In the genomic region with DNA sequence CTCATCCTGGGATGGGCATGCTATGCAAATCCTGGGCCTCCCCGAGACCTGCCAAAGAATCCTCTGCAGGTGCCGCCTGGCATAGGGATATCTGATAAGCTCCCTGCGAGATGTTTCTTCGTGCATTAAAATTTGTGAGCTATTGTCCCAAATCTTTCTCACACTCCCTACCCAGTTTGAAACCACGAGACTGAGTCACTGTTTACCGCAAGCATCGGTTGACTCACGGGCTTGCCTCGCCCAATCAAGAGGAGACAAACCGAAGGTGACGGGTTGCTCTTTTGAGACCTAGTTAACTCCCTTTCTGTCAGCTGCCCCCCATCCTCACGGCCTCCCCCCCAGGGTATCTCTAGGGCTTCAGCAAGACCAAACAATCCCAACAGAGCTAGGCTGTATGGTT, we compare ENCODE assay signal across 25 mouse cellular contexts. TPM values are rescaled to one million over a fixed set of nuclear protein-coding genes. Genes with fewer than 3 reads are reported as not detected.
DNase-seq lines count a peak whose midpoint lies in the region; TF ChIP-seq lines count a peak whose summit lies in the region.
"Had no signal": no experiment of that assay in that cellular context is flagged by ENCODE, and none has a peak within 500 bp of the region (broad histone marks: within the 10 kb centered on the region; RNA-seq: fewer than 3 reads in every experiment).

No protein-coding gene starts in this region.

- TF ChIP-seq EP300 in CH12.LX (IDR thresholded peaks at IDR 0.05; ENCODE audit: low read length) = no peak

- no peaks in the 10 kb centered on the region for H3K79me2 ChIP-seq in C2C12 (ENCODE audit: control insufficient read depth, insufficient read depth)
- no peaks in the 10 kb centered on the region for H3K79me2 ChIP-seq in CH12.LX (replicated peaks; ENCODE audit: control insufficient read depth, extremely low read depth, insufficient read depth, poor library complexity, severe bottlenecking)
- no peaks in the 10 kb centered on the region for H3K79me2 ChIP-seq in myocyte (ENCODE audit: control insufficient read depth, insufficient read depth)

- no peaks in the 10 kb centered on the region for H3K79me3 ChIP-seq in C2C12 (ENCODE audit: low read depth)

- DNase-seq in urinary bladder, postnatal 14 days (ENCODE audit: low spot score) = peak; percentile 12
- no peak for DNase-seq in urinary bladder, postnatal 25 days (ENCODE audit: low spot score)
- no peak for DNase-seq in CH12.LX (ENCODE audit: extremely low read depth)
- DNase-seq in frontal cortex, postnatal 14 days (ENCODE audit: low spot score in 2 of 2) = no peak
- DNase-seq in gastrocnemius, postnatal 10 days = no peak
- no peak for DNase-seq in heart, adult 18-20 months
- DNase-seq: adrenal gland, adult 8-10 months; adrenal gland, postnatal 14 days; adrenal gland, postnatal 36 days; B cell, adult 2 months; cerebellum, adult 11-12 months; cerebellum, adult 2 months; cerebellum, adult 9-10 months; cerebellum, postnatal 10 days; cerebellum, postnatal 25 days; embryo, embryonic 11 days had no signal

- H3K4me2 ChIP-seq in CH12.LX (ENCODE audit: insufficient read depth, low read depth, poor library complexity, severe bottlenecking) (no peak overlapping the region), myocyte (ENCODE audit: low read depth) (peak overlapping the region; percentile 24)
- H3K4me2 ChIP-seq: embryonic facial prominence, embryonic 13.5 days; embryonic facial prominence, embryonic 15.5 days; forebrain, embryonic 12.5 days had no signal

- dilution Hi-C loops in CH12.LX (cut with MboI; ENCODE audit: extremely low pct_ligation_motif_present, extremely low pct_unique_long_range_greater_than_20kb, low sequenced_read_pairs) = no loop called here

- H3K36me3 ChIP-seq in C2C12 (ENCODE audit: control insufficient read depth, insufficient read depth) (no peaks in the 10 kb centered on the region), CH12.LX (replicated peaks in 1 of 2; ENCODE audit: control insufficient read depth in 1 of 2, insufficient read depth in 1 of 2, low read length in 1 of 2) (no peaks in the 10 kb centered on the region), myocyte (ENCODE audit: control insufficient read depth, insufficient read depth) (no peaks in the 10 kb centered on the region)
- H3K36me3 ChIP-seq: embryonic facial prominence, embryonic 13.5 days; embryonic facial prominence, embryonic 15.5 days; forebrain, embryonic 10.5 days; forebrain, embryonic 12.5 days had no signal

- TF ChIP-seq CTCF in C2C12 (IDR thresholded peaks at IDR 0.05; ENCODE audit: control insufficient read depth, insufficient read depth, insufficient read length) (no peak), CH12.LX (conservative IDR thresholded peaks at IDR 0.05 in 1 of 2, IDR thresholded peaks at IDR 0.05 in 1 of 2; ENCODE audit: low read depth in 2 of 2, low read length in 2 of 2) (no peak)

- H3ac ChIP-seq in C2C12 (ENCODE audit: control insufficient read depth, insufficient read length, low read depth) (no peak overlapping the region), myocyte (ENCODE audit: control insufficient read depth, insufficient read length) (no peak overlapping the region)

- 0 out of 4 replicates have a peak, but pooled peaks cover 4 to 7% of the 10 kb centered on the region in 2 experiments for H3K4me1 ChIP-seq in CH12.LX (ENCODE audit: control insufficient read depth in 1 of 2, insufficient read depth in 2 of 2)
- H3K4me1 ChIP-seq: embryonic facial prominence, embryonic 13.5 days; embryonic facial prominence, embryonic 15.5 days had no signal

- H3K9ac ChIP-seq in CH12.LX (ENCODE audit: insufficient read depth, low read depth) = no peak overlapping the region
- H3K9ac ChIP-seq: embryonic facial prominence, embryonic 13.5 days; embryonic facial prominence, embryonic 15.5 days; forebrain, embryonic 12.5 days had no signal

- no peak overlapping the region for H3K27ac ChIP-seq in CH12.LX (ENCODE audit: insufficient read depth, low read depth)
- H3K27ac ChIP-seq: embryonic facial prominence, embryonic 13.5 days; embryonic facial prominence, embryonic 15.5 days; forebrain, embryonic 10.5 days; forebrain, embryonic 12.5 days had no signal

- H3K27me3 ChIP-seq in C2C12 (ENCODE audit: control insufficient read depth, insufficient read depth, insufficient read length) = no peaks in the 10 kb centered on the region
- H3K27me3 ChIP-seq in CH12.LX (replicated peaks) = peaks cover 69% of the 10 kb centered on the region
- no peaks in the 10 kb centered on the region for H3K27me3 ChIP-seq in myocyte (ENCODE audit: control insufficient read depth, insufficient read depth, insufficient read length)
- H3K27me3 ChIP-seq: embryonic facial prominence, embryonic 13.5 days; embryonic facial prominence, embryonic 15.5 days had no signal

- H3K9me3 ChIP-seq in CH12.LX (replicated peaks; ENCODE audit: low read length) = no peaks in the 10 kb centered on the region
- H3K9me3 ChIP-seq: embryonic facial prominence, embryonic 13.5 days; embryonic facial prominence, embryonic 15.5 days; forebrain, embryonic 10.5 days; forebrain, embryonic 12.5 days had no signal

- TF ChIP-seq POLR2A in CH12.LX (IDR thresholded peaks at IDR 0.05; ENCODE audit: low read depth, low read length) = no peak
- TF ChIP-seq POLR2A in myocyte (IDR thresholded peaks at IDR 0.05; ENCODE audit: insufficient read length, low read depth) = no peak

- H3K4me3 ChIP-seq in C2C12 (ENCODE audit: insufficient read depth, poor library complexity, severe bottlenecking) (no peak overlapping the region), CH12.LX (replicated peaks in 1 of 3; ENCODE audit: low read depth in 2 of 3, low read length in 2 of 3, poor library complexity in 1 of 3) (no peak overlapping the region), myocyte (no peak overlapping the region)
- H3K4me3 ChIP-seq: embryonic facial prominence, embryonic 13.5 days; embryonic facial prominence, embryonic 15.5 days; erythroblast, embryonic 14.5 days; forebrain, embryonic 10.5 days; forebrain, embryonic 12.5 days had no signal

- no peak for TF ChIP-seq RAD21 in CH12.LX (IDR thresholded peaks at IDR 0.05; ENCODE audit: low read depth, low read length)

- in situ Hi-C loops in CH12.LX (cut with MboI; ENCODE audit: low pct_ligation_motif_present, low pct_unique_long_range_greater_than_20kb, low sequenced_read_pairs) = no loop called here

TF ChIP-seq in C2C12, 6 proteins besides CTCF, POLR2A, EP300 and RAD21:
- TF ChIP-seq MAX (IDR thresholded peaks at IDR 0.05) (no peak), FOSL1 (IDR thresholded peaks at IDR 0.05; ENCODE audit: insufficient read depth, low read length, poor library complexity, severe bottlenecking) (peak; percentile 66), USF1 (IDR thresholded peaks at IDR 0.05; ENCODE audit: low read depth) (no peak)

TF ChIP-seq in CH12.LX, 34 proteins besides CTCF, POLR2A, EP300 and RAD21:
- TF ChIP-seq UBTF (IDR thresholded peaks at IDR 0.05; ENCODE audit: low read depth, low read length) (no peak), MXI1 (IDR thresholded peaks at IDR 0.05; ENCODE audit: low read depth, low read length) (no peak), ZC3H11A (IDR thresholded peaks at IDR 0.05; ENCODE audit: low read depth, low read length) (no peak), MAFK (IDR thresholded peaks at IDR 0.05; ENCODE audit: insufficient replicate concordance, low read length) (no peak), USF2 (conservative IDR thresholded peaks at IDR 0.05; ENCODE audit: low read depth, low read length) (no peak), BHLHE40 (IDR thresholded peaks at IDR 0.05; ENCODE audit: low read depth, low read length) (peak; percentile 57; the same call in 1 of the 2 replicates), JUND (conservative IDR thresholded peaks at IDR 0.05; ENCODE audit: low read depth, low read length) (no peak), ELF1 (IDR thresholded peaks at IDR 0.05; ENCODE audit: low read depth, low read length) (no peak)

TF ChIP-seq in myocyte, 11 proteins besides CTCF, POLR2A, EP300 and RAD21:
- no peak for TF ChIP-seq MYOG (IDR thresholded peaks at IDR 0.05; ENCODE audit: control insufficient read depth in 1 of 3, insufficient read depth in 1 of 3, insufficient read length in 2 of 3, low read depth in 2 of 3)
- no peak for TF ChIP-seq E2F4 (IDR thresholded peaks at IDR 0.05; ENCODE audit: insufficient read depth)
- no peak for TF ChIP-seq TCF12 (IDR thresholded peaks at IDR 0.05; ENCODE audit: insufficient read depth, poor library complexity, severe bottlenecking)
- no peak for TF ChIP-seq REST (IDR thresholded peaks at IDR 0.05; ENCODE audit: insufficient read depth, insufficient read length)
- no peak for TF ChIP-seq TCF3 (IDR thresholded peaks at IDR 0.05; ENCODE audit: insufficient read length, low read depth)
- no peak for TF ChIP-seq MYOD1 (IDR thresholded peaks at IDR 0.05; ENCODE audit: control insufficient read depth in 1 of 3, insufficient read length in 2 of 3, low read depth in 2 of 3)
- no peak for TF ChIP-seq MAX (IDR thresholded peaks at IDR 0.05; ENCODE audit: low read depth)
- no peak for TF ChIP-seq SRF (IDR thresholded peaks at IDR 0.05; ENCODE audit: control insufficient read depth, insufficient read length, low read depth)
- no peak for TF ChIP-seq CEBPB (IDR thresholded peaks at IDR 0.05; ENCODE audit: insufficient read depth, poor library complexity, severe bottlenecking)
- no peak for TF ChIP-seq POLR2AphosphoS2 (IDR thresholded peaks at IDR 0.05; ENCODE audit: insufficient read length, low read depth)

RNA-seq across cellular contexts. Expression of a gene that starts 30.9 kb away (rescaled TPM):
- 0.01 TPM for polyA plus RNA-seq in C2C12 (2012; fragmentation: generic; extraction: Trizol)
- total RNA-seq in CH12.LX (2012; rRNA removed) = 0.04 TPM in 1 of 2 replicates, not detected in the other
- 0.08 and 0.17 TPM in 2 replicates for total RNA-seq in CH12.LX (2014; rRNA removed)
- 0.33 and 0.47 TPM in 2 replicates for polyA plus RNA-seq in CH12.LX (2012; ENCODE audit: insufficient read length, low read depth)
- polyA plus RNA-seq in myocyte (2012; fragmentation: generic; extraction: Trizol) = 0.02 TPM
- total RNA-seq in gastrocnemius, postnatal 10 days (2021) = 10 to 100 TPM; 21.8 to 22.3 TPM
- 1 to 10 TPM; 8.6 to 9.5 TPM for total RNA-seq in heart, adult 18-20 months (2021)
- total RNA-seq: MEL had no signal
- polyA plus RNA-seq: activated CD4-positive, CD25-positive, alpha-beta regulatory T cell, adult 4 months had no signal

Comparison
In these comparisons a context has a peak if more than half of its experiments do, and no peak if none do; other contexts are left out.
1. RNA of a gene that starts 30.9 kb away (total RNA-seq): 21.8 to 22.3 TPM in gastrocnemius, postnatal 10 days and 8.6 to 9.5 TPM in heart, adult 18-20 months; 0.04 to 0.17 TPM in CH12.LX; every median in the first group is over 4 times any median in the second.